8 mouse cellular contexts compared by ENCODE assay signal in the genomic region with DNA sequence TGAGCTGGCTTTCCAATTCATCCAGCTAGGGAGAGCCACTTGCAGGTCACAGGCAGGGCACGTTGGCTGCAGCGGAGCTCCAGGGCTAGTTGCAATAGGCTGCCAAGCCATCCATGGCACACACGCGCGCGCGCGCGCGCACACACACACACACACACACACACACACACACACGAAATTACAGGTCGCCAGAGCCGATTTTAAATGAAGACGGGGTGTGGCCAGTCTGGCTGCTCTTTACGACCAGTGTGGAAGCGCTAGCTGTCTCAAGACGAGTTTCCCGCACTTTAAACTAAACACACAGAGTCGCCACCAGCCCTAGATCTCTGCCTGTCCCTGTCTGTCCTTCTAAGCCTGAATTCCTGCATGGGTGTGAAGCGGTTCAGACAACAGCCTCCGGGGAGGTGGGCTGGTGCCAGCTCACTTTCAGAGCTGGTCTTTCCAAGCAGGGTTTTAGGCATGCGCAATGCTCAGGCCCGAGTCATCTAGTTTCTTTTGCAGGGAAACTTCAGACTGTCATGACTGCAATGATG. TPM values are rescaled to one million over a fixed set of nuclear protein-coding genes. Genes with fewer than 3 reads are reported as not detected.
DNase-seq lines count a peak whose midpoint lies in the region; ATAC-seq lines count a peak whose summit lies in the region.

No protein-coding gene starts in this region.

- peak; percentile 86 for DNase-seq in R1 (ENCODE audit: low read depth, low spot score)
- peak; percentile 75 to 81 for DNase-seq in gastrocnemius, adult 8-10 months (ENCODE audit: low spot score in 2 of 2)
- DNase-seq in left cerebral cortex, postnatal 14 days (ENCODE audit: low spot score in 2 of 2) = peak; percentile 80 to 83
- peak; percentile 79 to 86 for DNase-seq in right cerebral cortex, adult 2 months (ENCODE audit: low spot score in 2 of 2)
- peak; percentile 71 for DNase-seq in urinary bladder, postnatal 25 days (ENCODE audit: low spot score)

- peaks cover 5% of the 10 kb centered on the region for H3K4me1 ChIP-seq in hindbrain, embryonic 16.5 days (ENCODE audit: control insufficient read depth, insufficient read depth, low read depth, low read length)

- peak overlapping the region; percentile 79 for H3K4me2 ChIP-seq in hindbrain, embryonic 16.5 days (ENCODE audit: low read length)

- peak overlapping the region; percentile 47 for H3K4me3 ChIP-seq in hindbrain, embryonic 16.5 days (ENCODE audit: low read length)

- no peaks in the 10 kb centered on the region for H3K27me3 ChIP-seq in hindbrain, embryonic 16.5 days (replicated peaks; ENCODE audit: control insufficient read depth, insufficient read depth, low read length)

- intact Hi-C loops in left cerebral cortex, postnatal 14 days (cut with DNase I) = no loop called here

- 1% methylated on average over 23 of the region's 23 CpGs for WGBS in hindbrain, embryonic 16.5 days

- no peaks in the 10 kb centered on the region for H3K9me3 ChIP-seq in hindbrain, embryonic 16.5 days (ENCODE audit: control insufficient read depth, low read length)

- peak overlapping the region; percentile 63 for H3K9ac ChIP-seq in hindbrain, embryonic 16.5 days (ENCODE audit: low read depth, low read length)

- no peaks in the 10 kb centered on the region for H3K36me3 ChIP-seq in hindbrain, embryonic 16.5 days (ENCODE audit: control insufficient read depth, insufficient read depth, low read length)

- peak; percentile 22 for ATAC-seq in common myeloid progenitor, adult 5-6 weeks (replicated peaks; ENCODE audit: low read depth, poor library complexity, severe bottlenecking)
- peak; percentile 76 for ATAC-seq in hindbrain, embryonic 16.5 days
- 0 out of 2 replicates have a peak, but pooled peaks have one; percentile 7 for ATAC-seq in megakaryocyte, adult 5-6 weeks (ENCODE audit: poor library complexity, severe bottlenecking)

- peak overlapping the region; percentile 78 for H3K27ac ChIP-seq in hindbrain, embryonic 16.5 days (ENCODE audit: low read depth, low read length)

RNA-seq across cellular contexts. Expression of gene Ncoa3, which starts 5.4 kb away (rescaled TPM):
- total RNA-seq in common myeloid progenitor, adult 5-6 weeks (2017) = 26.7 and 39.7 TPM in 2 replicates
- 10 to 100 TPM; 12.1 to 18.8 (median 16.0) TPM for total RNA-seq in gastrocnemius, adult 8-10 months (2022)
- 11.6 and 14.5 TPM in 2 replicates for polyA plus RNA-seq in hindbrain, embryonic 16.5 days (2015; fragmentation: Nextera tagmentation; extraction: Ambion mirVana)
- 10 to 100 TPM; 32.0 to 34.7 TPM for total RNA-seq in left cerebral cortex, postnatal 14 days (2021)
- total RNA-seq in megakaryocyte, adult 5-6 weeks (2015) = 50.7 and 54.8 TPM in 2 replicates
- total RNA-seq in megakaryocyte, adult 5-6 weeks (2017) = 55.7 and 59.8 TPM in 2 replicates

Comparison
In these comparisons a context has a peak if more than half of its experiments do, and no peak if none do; other contexts are left out.
1. Peak in every context shown above with its lines: DNase-seq, ATAC-seq, H3K4me3 ChIP-seq and H3K27ac ChIP-seq.
2. ATAC-seq: peak in every context shown above with its lines; median percentile 76 in hindbrain, embryonic 16.5 days; 22 in common myeloid progenitor, adult 5-6 weeks; 7 in megakaryocyte, adult 5-6 weeks.